Mouse (Mus musculus) forebrain, embryonic 10.5 days (tissue): ENCODE results near the gene Mfsd6l. TPM values are rescaled to one million over a fixed set of nuclear protein-coding genes. Genes with fewer than 3 reads are reported as not detected.

ENCODE experiments used
- DNase-seq: peaks from one replicate; pipeline ENCODE4 v3.0.0-alpha.2; 2017; ENCODE audit warnings: low spot score; ENCODE audit errors: extremely low spot score
- H3K27ac ChIP-seq: fragments of 300-500 bp; sonication (generic); 2 replicates; pipeline ENCODE4 v1.5.1; 2016; ENCODE audit warnings: mild to moderate bottlenecking
- H3K27me3 ChIP-seq: fragments of 300-500 bp; sonication (generic); 2 replicates; pipeline ENCODE4 v1.6.1; 2016; ENCODE audit warnings: mild to moderate bottlenecking; ENCODE audit not compliant: poor library complexity, severe bottlenecking
- H3K36me3 ChIP-seq: fragments of 300-500 bp; sonication (generic); replicated peaks from 2 replicates; pipeline ENCODE4 v1.6.1; 2016; ENCODE audit warnings: mild to moderate bottlenecking, moderate library complexity
- H3K4me1 ChIP-seq: fragments of 300-500 bp; sonication (generic); 2 replicates; pipeline ENCODE4 v1.6.1; 2016
- H3K4me3 ChIP-seq: fragments of 300-500 bp; sonication (generic); 2 replicates; pipeline ENCODE4 v1.5.1; 2016; ENCODE audit warnings: mild to moderate bottlenecking, moderate library complexity
- H3K9me3 ChIP-seq: fragments of 300-500 bp; sonication (generic); 2 replicates; pipeline ENCODE4 v1.6.1; 2016; ENCODE audit warnings: mild to moderate bottlenecking, moderate library complexity
- WGBS: fragments of 180-500 bp; shearing (Covaris S2); methylation state at CpG from one replicate; pipeline ENCODE4 v1.1.7; 2016; 5-methylcytosine and 5-hydroxymethylcytosine counted together
- polyA plus RNA-seq: library from polyadenylated mRNA; unstranded; fragments of >200 nt; fragmentation: Nextera tagmentation; extraction: Ambion mirVana; gene quantifications from 2 replicates; pipeline ENCODE4 v1.2.1, GENCODE M21; 2016

Gene Mfsd6l
- polyA plus RNA-seq, 1 experiment from 2014 or later = 0.22 TPM

DNA sequence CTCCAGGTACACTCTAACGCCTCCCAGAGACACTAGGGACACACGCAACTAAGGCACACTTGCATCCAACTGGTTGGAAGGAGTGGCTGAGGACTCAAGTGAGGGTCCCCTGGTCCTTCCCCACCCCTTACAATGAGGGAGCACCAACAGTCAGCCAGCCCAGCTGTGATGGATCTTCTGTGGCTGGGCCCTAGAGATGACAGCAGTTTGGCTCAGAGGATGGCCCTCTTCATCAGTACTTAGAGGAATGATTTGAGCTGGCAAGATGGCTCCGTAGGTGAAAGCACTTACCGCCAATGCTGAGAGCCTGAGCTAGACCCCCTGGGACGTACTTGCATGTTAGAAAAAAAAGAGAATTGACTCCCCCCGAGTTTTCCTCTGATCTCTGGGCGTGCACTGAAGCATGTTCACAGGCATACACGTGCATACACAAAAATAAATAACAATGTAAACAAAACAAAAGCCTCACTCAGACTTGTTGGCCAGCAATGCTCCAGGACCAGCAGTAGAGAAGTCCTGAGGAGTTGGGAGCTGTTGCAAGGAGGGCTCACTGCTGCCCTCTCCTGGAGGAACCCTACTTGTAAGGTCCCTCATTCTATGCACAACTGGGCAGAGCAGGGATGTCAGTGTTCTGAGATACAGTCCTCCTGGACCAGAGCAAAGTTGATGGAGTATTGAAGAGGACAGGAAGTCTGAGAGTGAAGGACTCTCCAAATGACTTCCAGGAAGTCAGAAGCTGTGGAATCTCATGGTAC, 33.2 kb downstream of the Mfsd6l start:
- Histone ChIP-seq H3K4me3 (no peak overlapping the region), H3K27ac (no peak overlapping the region), H3K9me3 (no peaks in the 10 kb centered on the region), H3K36me3 (no peaks in the 10 kb centered on the region), H3K27me3 (no peaks in the 10 kb centered on the region), H3K4me1 (peaks cover 46% of the 10 kb centered on the region)
- DNase-seq = peak; percentile 51
- 69% methylated on average over 8 of the region's 8 CpGs for WGBS

DNA sequence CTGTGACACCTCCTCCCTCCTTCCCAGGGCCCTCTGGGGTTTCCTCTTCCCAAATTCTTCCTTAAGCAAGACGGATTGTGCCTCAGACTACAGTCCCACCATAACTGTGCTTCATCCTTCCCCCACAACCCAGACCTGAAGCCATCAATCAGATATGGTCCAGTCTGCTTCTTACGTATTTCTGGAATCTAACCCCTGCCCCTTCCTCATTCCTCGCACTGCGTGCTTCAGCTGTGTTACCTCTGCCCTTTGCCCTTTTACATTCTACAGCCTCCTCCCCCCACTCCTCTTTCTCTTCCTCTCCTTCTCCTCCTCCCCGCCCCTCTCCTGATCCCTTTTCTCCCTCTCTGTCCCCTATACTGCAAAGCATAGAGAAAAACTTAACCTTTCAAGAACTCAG, 35.7 kb downstream of the Mfsd6l start:
- peak; percentile 33 for DNase-seq
- WGBS = 11% methylated on average over 5 of the region's 5 CpGs
- Histone ChIP-seq H3K27me3 (no peaks in the 10 kb centered on the region), H3K4me3 (no peak overlapping the region), H3K36me3 (no peaks in the 10 kb centered on the region), H3K4me1 (peaks cover 48% of the 10 kb centered on the region), H3K27ac (peak overlapping the region; percentile 77), H3K9me3 (no peaks in the 10 kb centered on the region)

DNA sequence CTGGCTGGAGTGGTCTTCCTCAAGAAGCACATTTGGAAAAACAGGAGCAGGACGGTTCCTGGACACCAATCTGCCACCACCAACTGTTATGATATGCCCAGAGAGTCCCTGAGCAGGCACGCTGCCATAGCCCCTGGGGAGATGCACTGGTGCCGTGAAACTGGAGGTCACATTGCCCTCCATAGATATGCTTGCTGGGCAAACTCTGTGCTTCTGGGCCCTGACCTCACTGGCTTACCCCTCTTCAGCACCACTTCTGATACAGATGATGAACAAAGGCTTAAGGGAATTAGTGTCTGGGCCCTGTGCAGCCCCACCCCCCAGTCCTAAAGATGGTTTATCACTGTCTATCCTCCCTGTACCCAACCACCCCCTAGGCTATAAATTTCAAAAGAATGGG, 37.3 kb downstream of the Mfsd6l start:
- Histone ChIP-seq H3K4me3 (no peak overlapping the region), H3K36me3 (no peaks in the 10 kb centered on the region), H3K27ac (peak overlapping the region; percentile 59), H3K4me1 (peaks cover 43% of the 10 kb centered on the region), H3K9me3 (no peaks in the 10 kb centered on the region), H3K27me3 (no peaks in the 10 kb centered on the region)
- no peak for DNase-seq
- WGBS = 69% methylated on average over 3 of the region's 3 CpGs

DNA sequence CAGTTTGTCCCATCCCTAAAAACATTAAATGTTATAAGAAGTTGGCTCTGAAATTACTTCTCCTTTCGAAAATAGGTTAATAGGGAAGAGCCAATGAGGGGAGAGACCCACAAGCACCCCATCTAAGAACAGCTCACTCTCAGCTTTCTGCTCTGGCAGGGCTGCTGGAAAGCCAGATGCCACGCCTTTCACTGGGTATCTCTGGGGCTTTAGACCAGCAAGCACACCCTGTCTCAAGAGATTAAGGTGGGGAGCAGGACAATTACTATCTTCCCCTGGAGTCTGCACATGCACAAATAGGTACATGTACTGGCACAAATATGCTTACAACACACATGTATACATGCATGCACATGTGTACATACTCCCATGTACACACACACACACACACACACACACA, 41.9 kb downstream of the Mfsd6l start:
- no peaks in the 10 kb centered on the region for H3K9me3 ChIP-seq
- H3K27ac ChIP-seq = no peak overlapping the region
- no peaks in the 10 kb centered on the region for H3K36me3 ChIP-seq
- no peak overlapping the region for H3K4me3 ChIP-seq
- DNase-seq = no peak
- peaks cover 41% of the 10 kb centered on the region for H3K4me1 ChIP-seq
- peaks cover 5% of the 10 kb centered on the region; the same call in 1 of the 2 replicates for H3K27me3 ChIP-seq
- WGBS = 85% methylated on average over 2 of the region's 2 CpGs

DNA sequence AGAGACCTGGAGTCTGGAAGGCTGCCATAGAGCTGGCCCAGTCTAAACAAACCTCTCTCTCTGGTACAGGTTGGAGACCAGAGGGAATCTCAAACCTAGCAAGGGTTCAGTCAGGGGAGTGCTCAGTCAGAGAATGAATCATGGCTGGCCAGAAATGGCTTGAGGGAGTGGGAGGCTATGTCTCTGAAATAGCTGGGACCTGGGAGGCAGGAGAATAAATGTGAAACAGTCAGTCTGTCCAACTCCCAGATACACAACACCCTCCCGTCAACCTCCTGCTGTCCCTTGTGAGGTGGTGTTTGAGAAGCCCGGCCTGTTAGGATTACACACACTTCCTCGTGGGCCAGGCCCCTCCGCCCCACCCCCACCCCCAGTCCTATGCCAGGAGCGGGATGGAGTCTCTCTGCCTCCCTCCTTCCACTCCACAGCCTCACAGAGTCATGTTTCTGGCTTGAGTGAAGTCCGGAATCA, 44.6 kb downstream of the Mfsd6l start:
- DNase-seq = no peak
- H3K27me3 ChIP-seq = peaks cover 5% of the 10 kb centered on the region; the same call in 1 of the 2 replicates
- H3K27ac ChIP-seq = peak overlapping the region; percentile 75; the same call in 1 of the 2 replicates
- H3K36me3 ChIP-seq = no peaks in the 10 kb centered on the region
- H3K4me3 ChIP-seq = no peak overlapping the region
- H3K4me1 ChIP-seq = peaks cover 39% of the 10 kb centered on the region
- no peaks in the 10 kb centered on the region for H3K9me3 ChIP-seq
- 49% methylated on average over 6 of the region's 6 CpGs for WGBS

DNA sequence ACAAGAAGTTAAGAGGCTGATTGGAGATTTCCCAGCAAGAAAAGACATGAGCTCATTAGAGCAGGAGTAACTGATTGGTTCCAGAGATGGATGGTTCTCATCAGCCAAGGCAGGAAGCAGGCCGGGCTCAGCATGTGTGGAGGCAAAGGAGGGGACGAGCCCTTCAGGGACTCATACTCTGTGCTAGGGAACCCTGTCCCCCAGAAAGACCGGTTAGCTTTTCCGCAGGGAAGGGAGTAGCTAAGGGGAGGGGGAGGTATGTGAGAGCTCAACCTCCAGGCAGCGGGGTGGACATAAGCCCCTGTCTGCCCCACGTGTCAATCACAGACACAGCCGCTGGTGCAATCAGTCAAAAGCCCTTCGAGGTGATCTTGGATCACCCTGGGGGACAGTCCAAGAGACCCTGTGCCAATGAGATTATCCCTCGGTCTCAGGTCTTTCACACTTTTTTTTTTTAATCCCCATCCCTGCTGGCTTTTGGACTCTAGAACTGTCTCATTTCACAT, 45.6 kb downstream of the Mfsd6l start:
- Histone ChIP-seq H3K4me3 (no peak overlapping the region), H3K4me1 (peaks cover 38% of the 10 kb centered on the region), H3K36me3 (no peaks in the 10 kb centered on the region), H3K27me3 (peaks cover 5% of the 10 kb centered on the region; the same call in 1 of the 2 replicates), H3K27ac (peak overlapping the region; percentile 75), H3K9me3 (no peaks in the 10 kb centered on the region)
- DNase-seq = peak; percentile 33
- WGBS = 6% methylated on average over 9 of the region's 9 CpGs

DNA sequence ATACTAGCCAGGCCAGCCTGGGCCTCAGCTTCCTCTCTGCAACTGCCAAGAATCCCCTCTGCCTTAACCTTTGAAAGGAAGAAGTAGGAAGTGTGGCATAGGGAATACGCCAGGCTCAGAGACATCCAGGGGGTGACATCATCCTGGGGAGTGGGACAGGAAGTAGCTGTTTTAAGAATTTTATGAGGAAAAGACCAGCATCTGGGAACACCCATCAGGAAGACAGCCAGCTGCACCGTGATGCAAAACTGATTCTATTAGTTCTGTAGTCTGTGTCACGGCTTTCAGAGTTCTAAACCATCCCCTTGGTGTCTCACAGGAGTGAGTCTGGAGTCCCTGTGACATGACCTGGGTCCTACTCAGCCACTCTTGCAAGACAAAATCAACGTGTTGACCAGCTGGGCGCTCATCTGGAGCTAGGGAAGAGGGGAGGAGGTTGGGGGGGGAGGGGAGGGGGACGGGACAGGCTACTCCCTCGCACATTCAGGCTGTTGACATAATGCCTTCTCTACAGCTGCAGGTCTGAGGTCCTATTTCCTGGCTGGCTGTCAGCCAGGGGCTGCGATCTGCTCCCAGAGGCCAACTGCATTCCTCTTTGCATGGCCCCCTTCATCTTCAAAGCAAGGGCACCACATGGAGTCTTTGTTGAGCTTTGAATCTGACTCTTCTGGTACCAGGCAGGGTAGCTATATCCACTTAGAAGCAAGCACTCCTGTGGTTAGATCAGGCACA, 46.4 kb downstream of the Mfsd6l start:
- DNase-seq = peak; percentile 42
- Histone ChIP-seq H3K36me3 (no peaks in the 10 kb centered on the region), H3K4me3 (no peak overlapping the region), H3K4me1 (peaks cover 34% of the 10 kb centered on the region), H3K27ac (peak overlapping the region; percentile 75), H3K27me3 (peaks cover 5% of the 10 kb centered on the region; the same call in 1 of the 2 replicates), H3K9me3 (no peaks in the 10 kb centered on the region)
- 18% methylated on average over 8 of the region's 8 CpGs for WGBS

DNA sequence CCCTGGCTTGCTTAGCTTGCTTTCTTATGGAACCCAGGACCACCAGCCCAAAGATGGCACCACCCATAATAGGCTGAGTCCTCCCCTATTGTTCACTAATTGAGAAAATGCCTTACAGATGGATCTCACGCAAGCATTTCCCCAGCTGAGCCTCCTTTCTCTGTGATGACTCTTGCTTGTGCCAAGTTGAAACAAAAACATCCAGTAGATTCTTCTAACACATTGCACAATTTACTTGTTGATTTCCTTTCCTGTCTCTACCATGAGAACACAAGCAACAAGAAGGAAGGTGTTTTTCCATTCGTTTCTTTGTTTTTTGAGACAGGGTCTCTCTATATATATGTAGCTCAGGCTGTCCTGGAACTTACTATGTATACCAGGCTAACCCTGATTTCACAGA, 51.1 kb downstream of the Mfsd6l start:
- no peak overlapping the region for H3K27ac ChIP-seq
- no peaks in the 10 kb centered on the region for H3K9me3 ChIP-seq
- peaks cover 12% of the 10 kb centered on the region for H3K4me1 ChIP-seq
- H3K27me3 ChIP-seq = no peaks in the 10 kb centered on the region
- DNase-seq = no peak
- WGBS = 91% methylated on average over 2 of the region's 2 CpGs
- H3K36me3 ChIP-seq = no peaks in the 10 kb centered on the region
- no peak overlapping the region for H3K4me3 ChIP-seq

Other genes with a start within 250 kb of the Mfsd6l start
- gene Ntn1, start 155.4 kb upstream of the Mfsd6l start, polyA plus RNA-seq = 6.2 and 6.5 TPM in 2 replicates
- 0.83 and 0.86 TPM in 2 replicates for gene Pik3r5, start 124.1 kb upstream of the Mfsd6l start, polyA plus RNA-seq
- 1.3 and 1.9 TPM in 2 replicates for gene Pik3r6, start 53.2 kb upstream of the Mfsd6l start, polyA plus RNA-seq
- gene Ccdc42, start 30.8 kb downstream of the Mfsd6l start, polyA plus RNA-seq = 1.1 and 1.6 TPM in 2 replicates
- gene Myh10, start 135.4 kb downstream of the Mfsd6l start, polyA plus RNA-seq = 161 and 167 TPM in 2 replicates